Mouse (Mus musculus) erythroblast, embryonic 14.5 days (primary cell): ENCODE measurements around the gene Rpl27.
"Not testable (repeated sequence)": the region's sequence is repeated elsewhere in the genome, so short reads cannot be mapped to it uniquely, and the experiment has no call there.

Experiments
- GATA1 ChIP-seq: IDR thresholded peaks from 2 replicates; pipeline ENCODE4 v1.6.1; 2012; ENCODE audit warnings: low read length, inconsistent platforms, mixed read lengths
- TAL1 ChIP-seq: IDR thresholded peaks from 3 replicates; pipeline ENCODE4 v1.6.1; 2012; ENCODE audit warnings: low read length, inconsistent platforms, mixed read lengths

DNA sequence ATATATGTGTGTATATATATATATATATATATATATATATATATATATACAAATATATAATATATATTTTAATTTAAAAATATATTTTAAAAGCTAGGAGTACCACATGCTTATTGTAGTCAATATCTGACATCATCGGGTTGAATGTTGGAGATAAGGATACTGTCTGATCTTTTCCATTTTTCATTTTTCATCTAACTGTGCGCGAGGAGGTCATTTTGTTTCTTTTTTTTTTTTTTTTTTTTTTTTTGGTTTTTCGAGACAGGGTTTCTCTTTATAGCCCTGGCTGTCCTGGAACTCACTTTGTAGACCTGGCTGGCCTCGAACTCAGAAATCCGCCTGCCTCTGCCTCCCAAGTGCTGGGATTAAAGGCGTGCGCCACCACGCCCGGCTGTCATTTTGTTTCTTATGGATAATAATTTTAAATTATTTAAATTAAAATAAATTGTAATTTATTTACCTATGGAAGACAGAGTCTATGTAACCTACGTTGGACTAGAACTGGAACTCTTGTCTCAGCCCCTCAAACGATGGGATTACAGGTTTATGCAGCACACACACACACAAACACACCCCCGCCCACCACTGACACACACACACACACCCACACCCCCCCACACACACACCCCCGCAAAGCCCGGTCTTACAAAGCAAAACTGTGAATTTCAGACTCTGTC lies 510 bp upstream of the Rpl27 start:
- not testable (repeated sequence) for TF ChIP-seq GATA1, TAL1
